Mouse (Mus musculus) intestine, postnatal 0 days (tissue): ENCODE results near the gene Ppp1r3d. TPM values are rescaled to one million over a fixed set of nuclear protein-coding genes. Genes with fewer than 3 reads are reported as not detected.

ENCODE experiments used
- ATAC-seq: fragments of 200-750 bp; cut with Nextera tagmentation; 2 replicates; pipeline ENCODE4 v1.8.0; 2017; ENCODE audit warnings: mild to moderate bottlenecking, moderate TSS enrichment, moderate library complexity
- H3K27ac ChIP-seq: fragments of 300-500 bp; sonication (generic); 2 replicates; pipeline ENCODE4 v1.5.1; 2014; ENCODE audit warnings: mild to moderate bottlenecking, low read depth, low read length, moderate library complexity
- H3K27me3 ChIP-seq: fragments of 300-500 bp; sonication (generic); replicated peaks from 2 replicates; pipeline ENCODE4 v1.6.1; 2014; ENCODE audit warnings: low read length, mixed read lengths; ENCODE audit not compliant: control insufficient read depth, insufficient read depth
- H3K36me3 ChIP-seq: fragments of 300-500 bp; sonication (generic); 2 replicates; pipeline ENCODE4 v1.6.1; 2014; ENCODE audit warnings: mild to moderate bottlenecking, moderate library complexity; ENCODE audit not compliant: control insufficient read depth, insufficient read depth
- H3K4me1 ChIP-seq: fragments of 300-500 bp; sonication (generic); replicated peaks from 2 replicates; pipeline ENCODE4 v1.6.1; 2014; ENCODE audit warnings: antibody characterized with exemption, low read length, mixed read lengths; ENCODE audit not compliant: control insufficient read depth, insufficient read depth
- H3K4me2 ChIP-seq: fragments of 300-500 bp; sonication (generic); replicated peaks from 2 replicates; pipeline ENCODE4 v1.6.1; 2014; ENCODE audit warnings: low read depth, mild to moderate bottlenecking, moderate library complexity
- H3K4me3 ChIP-seq: fragments of 300-500 bp; sonication (generic); 2 replicates; pipeline ENCODE4 v1.5.1; 2014; ENCODE audit warnings: low read depth, low read length
- H3K9ac ChIP-seq: fragments of 300-500 bp; sonication (generic); 2 replicates; pipeline ENCODE4 v1.6.1; 2014; ENCODE audit warnings: mild to moderate bottlenecking, low read depth, low read length
- H3K9me3 ChIP-seq: fragments of 300-500 bp; sonication (generic); 2 replicates; pipeline ENCODE4 v1.6.1; 2016; ENCODE audit warnings: mixed run types; ENCODE audit not compliant: control insufficient read depth
- CTCF ChIP-seq: sonication (generic); IDR thresholded peaks from 2 replicates; pipeline ENCODE4 v1.5.1; 2016; ENCODE audit warnings: low read depth, mild to moderate bottlenecking, control low read depth, antibody characterized with exemption, moderate library complexity
- WGBS: fragments of 180-500 bp; shearing (Covaris S2); extraction: QIAGEN DNeasy Blood & Tissue Kit; methylation state at CpG from one replicate; pipeline ENCODE4 v1.1.7; 2014; 5-methylcytosine and 5-hydroxymethylcytosine counted together
- polyA plus RNA-seq: library from polyadenylated mRNA; unstranded; fragments of >200 nt; fragmentation: Nextera tagmentation; extraction: Ambion mirVana; gene quantifications from 2 replicates; pipeline ENCODE4 v1.2.1, GENCODE M21; 2015

Gene Ppp1r3d
- polyA plus RNA-seq, 1 experiment from 2014 or later, result 2.8 TPM

- Histone ChIP-seq H3K36me3 (no peaks in the 10 kb centered on the region), H3K9me3 (no peaks in the 10 kb centered on the region), H3K4me2 (no peak overlapping the region), H3K4me1 (peaks cover 8% of the 10 kb centered on the region; the same call in 1 of the 2 replicates), H3K27ac (no peak overlapping the region), H3K9ac (no peak overlapping the region), H3K27me3 (no peaks in the 10 kb centered on the region), H3K4me3 (no peak overlapping the region)
- 82% methylated on average over 9 of the region's 9 CpGs for WGBS
- ATAC-seq, result no peak
- no peak for TF ChIP-seq CTCF
These were observed 13.9 kb upstream of the Ppp1r3d start for GRCm38 (mm10) chr2:178428183-178428582.

- WGBS, result 80% methylated on average over 5 of the region's 5 CpGs
These were observed 12.9 kb upstream of the Ppp1r3d start for GRCm38 (mm10) chr2:178427181-178427580.

GRCm38 (mm10) chr2:178426229-178426628, 12.0 kb upstream of the Ppp1r3d start:
- Histone ChIP-seq H3K36me3 (no peaks in the 10 kb centered on the region), H3K27ac (no peak overlapping the region), H3K4me2 (no peak overlapping the region), H3K9me3 (no peaks in the 10 kb centered on the region), H3K4me1 (peaks cover 2% of the 10 kb centered on the region; the same call in 1 of the 2 replicates), H3K27me3 (no peaks in the 10 kb centered on the region), H3K4me3 (no peak overlapping the region), H3K9ac (no peak overlapping the region)
- WGBS, result 19% methylated on average over 4 of the region's 4 CpGs
- peak; percentile 25; the same call in 1 of the 2 replicates for ATAC-seq
- TF ChIP-seq CTCF, result peak; percentile 77

More at GRCm38 (mm10) chr2:178427181-178427580, 12.9 kb upstream of the Ppp1r3d start:
- 0 out of 2 replicates have a peak, but pooled peaks have one; percentile 27 for ATAC-seq
- no peaks in the 10 kb centered on the region for H3K9me3 ChIP-seq
- H3K27me3 ChIP-seq, result no peaks in the 10 kb centered on the region
- H3K9ac ChIP-seq, result no peak overlapping the region
- TF ChIP-seq CTCF, result no peak
- H3K36me3 ChIP-seq, result no peaks in the 10 kb centered on the region
- H3K4me1 ChIP-seq, result peaks cover 8% of the 10 kb centered on the region; the same call in 1 of the 2 replicates
- H3K4me2 ChIP-seq, result no peak overlapping the region
- H3K4me3 ChIP-seq, result no peak overlapping the region
- H3K27ac ChIP-seq, result no peak overlapping the region

GRCm38 (mm10) chr2:178423223-178423622, 9.0 kb upstream of the Ppp1r3d start:
- no peak overlapping the region for H3K27ac ChIP-seq
- H3K4me3 ChIP-seq, result no peak overlapping the region
- H3K36me3 ChIP-seq, result 0 out of 2 replicates have a peak, but pooled peaks cover 6% of the 10 kb centered on the region
- H3K9ac ChIP-seq, result no peak overlapping the region
- H3K4me2 ChIP-seq, result no peak overlapping the region
- H3K9me3 ChIP-seq, result no peaks in the 10 kb centered on the region
- no peak for TF ChIP-seq CTCF
- H3K4me1 ChIP-seq, result no peaks in the 10 kb centered on the region
- no peak for ATAC-seq
- WGBS, result 75% methylated on average over 5 of the region's 5 CpGs
- 0 out of 2 replicates have a peak, but pooled peaks cover 3% of the 10 kb centered on the region for H3K27me3 ChIP-seq

- 53% methylated on average over 2 of the region's 3 CpGs for WGBS
- no peaks in the 10 kb centered on the region for H3K9me3 ChIP-seq
- no peaks in the 10 kb centered on the region for H3K4me1 ChIP-seq
- no peak overlapping the region for H3K4me3 ChIP-seq
- ATAC-seq, result no peak
- no peak overlapping the region for H3K9ac ChIP-seq
- H3K4me2 ChIP-seq, result no peak overlapping the region
- H3K36me3 ChIP-seq, result 0 out of 2 replicates have a peak, but pooled peaks cover 6% of the 10 kb centered on the region
- H3K27ac ChIP-seq, result no peak overlapping the region
- 0 out of 2 replicates have a peak, but pooled peaks cover 3% of the 10 kb centered on the region for H3K27me3 ChIP-seq
- no peak for TF ChIP-seq CTCF
These were observed 7.9 kb upstream of the Ppp1r3d start for GRCm38 (mm10) chr2:178422186-178422585.

GRCm38 (mm10) chr2:178421603-178422002, 7.3 kb upstream of the Ppp1r3d start:
- WGBS, result 66% methylated on average over 6 of the region's 6 CpGs
- no peak for ATAC-seq
- 0 out of 2 replicates have a peak, but pooled peaks cover 6% of the 10 kb centered on the region for H3K36me3 ChIP-seq
- no peaks in the 10 kb centered on the region for H3K4me1 ChIP-seq
- H3K27ac ChIP-seq, result no peak overlapping the region
- H3K27me3 ChIP-seq, result 0 out of 2 replicates have a peak, but pooled peaks cover 3% of the 10 kb centered on the region
- H3K4me2 ChIP-seq, result no peak overlapping the region
- TF ChIP-seq CTCF, result no peak
- H3K4me3 ChIP-seq, result no peak overlapping the region
- no peaks in the 10 kb centered on the region for H3K9me3 ChIP-seq
- no peak overlapping the region for H3K9ac ChIP-seq
